Mouse (Mus musculus) E14TG2a.4 (cell line): ENCODE measurements around the gene Nipal3.

Experiments used
- CTCF ChIP-seq: conservative IDR thresholded peaks from 2 replicates; pipeline ENCODE4 v1.5.1; 2014; ENCODE audit warnings: low read length
- NANOG ChIP-seq: IDR thresholded peaks from 2 replicates; pipeline ENCODE4 v1.6.1; 2014; ENCODE audit warnings: borderline replicate concordance, low read length, mixed read lengths
- POU5F1 ChIP-seq: IDR thresholded peaks from 2 replicates; pipeline ENCODE4 v1.6.1; 2014; ENCODE audit warnings: low read length, borderline replicate concordance

- TF ChIP-seq CTCF (no peak), NANOG (no peak), POU5F1 (no peak)
Observed at GRCm38 (mm10) chr4:135489256-135489655, 5.6 kb downstream of the Nipal3 start.
